Mouse (Mus musculus) layer of hippocampus, postnatal 14 days (tissue): ENCODE data around the gene Tex30. TPM values are rescaled to one million over a fixed set of nuclear protein-coding genes. Genes with fewer than 3 reads are reported as not detected.
A peak's percentile ranks its signal among the peaks of the same experiment; 100 is the strongest.
"Not testable (repeated sequence)": the region's sequence is repeated elsewhere in the genome, so short reads cannot be mapped to it uniquely, and the experiment has no call there.

Experiments used
- DNase-seq, 2 experiments: peaks; one replicate each; pipeline ENCODE4 v3.0.0; 2021 to 2022; ENCODE audit warnings: low spot score in 2 of 2, mixed read lengths in 1 of 2
- total RNA-seq, 2 experiments: library from RNA; stranded (reverse); gene quantifications; 2 replicates each; pipeline ENCODE4 v1.2.3; 2021

Gene Tex30
- total RNA-seq, 2 experiments from 2014 or later, result 6.2 to 8.2 TPM

- not testable (repeated sequence) for DNase-seq
Observed at GRCm38 (mm10) chr1:44045689-44046088, 56.6 kb downstream of the Tex30 start.

- no peak for DNase-seq
Observed at GRCm38 (mm10) chr1:44042555-44042915, 59.7 kb downstream of the Tex30 start.

GRCm38 (mm10) chr1:44041797-44042554 lies 60.3 kb downstream of the Tex30 start:
- peak; percentile 22 to 67 for DNase-seq

Other genes with a start within 250 kb of the Tex30 start
- gene Tpp2, start 168.8 kb downstream of the Tex30 start, total RNA-seq, result 10 to 100 TPM; 53.0 to 56.8 TPM
- not detected for gene Mettl21c, start 82.4 kb downstream of the Tex30 start, total RNA-seq
- gene Gm8251, start 40.5 kb downstream of the Tex30 start, total RNA-seq, result not detected
- 10 to 100 TPM; 11.1 to 11.4 TPM for gene Kdelc1, start 16.4 kb upstream of the Tex30 start, total RNA-seq
- gene Bivm, start 16.5 kb upstream of the Tex30 start, total RNA-seq, result 10 to 100 TPM; 38.4 to 41.8 TPM
- 10 to 100 TPM; 18.4 to 22.5 TPM for gene Ercc5, start 45.3 kb upstream of the Tex30 start, total RNA-seq
- not detected for gene Mettl21e, start 116.5 kb upstream of the Tex30 start, total RNA-seq